Mouse (Mus musculus) E14TG2a.4 (cell line): ENCODE measurements around the gene Myo18b.

Experiments used
- CTCF ChIP-seq: conservative IDR thresholded peaks from 2 replicates; pipeline ENCODE4 v1.5.1; 2014; ENCODE audit warnings: low read length
- NANOG ChIP-seq: IDR thresholded peaks from 2 replicates; pipeline ENCODE4 v1.6.1; 2014; ENCODE audit warnings: borderline replicate concordance, low read length, mixed read lengths

- TF ChIP-seq CTCF (no peak), NANOG (no peak)
Measured at GRCm38 (mm10) chr5:112924806-112925205, 28.6 kb upstream of the Myo18b start.
